Comparison of ENCODE assay signal across 12 mouse cellular contexts in genomic region chr14:102748687-102749086, GRCm38 (mm10).
A peak's percentile ranks its signal among the peaks of the same experiment; 100 is the strongest.
DNase-seq lines count a peak whose midpoint lies in the region; ATAC-seq lines count a peak whose summit lies in the region.
"Had no signal": no experiment of that assay in that cellular context is flagged by ENCODE, and none has a peak within 500 bp of the region (broad histone marks: within the 10 kb centered on the region; RNA-seq: fewer than 3 reads in every experiment).

No protein-coding gene starts in this region.

- DNase-seq in heart, adult 8-10 months (ENCODE audit: low spot score): peak; percentile 13
- DNase-seq in heart, embryonic 10.5 days (ENCODE audit: low spot score): no peak
- DNase-seq in liver: peak; percentile 8
- no peak for DNase-seq in liver, embryonic 11.5 days (ENCODE audit: low spot score)
- DNase-seq in B cell, adult 2 months: no peak

- H3K27me3 ChIP-seq in heart, embryonic 10.5 days (ENCODE audit: insufficient read depth, poor library complexity, severe bottlenecking): no peaks in the 10 kb centered on the region
- no peaks in the 10 kb centered on the region for H3K27me3 ChIP-seq in liver, embryonic 11.5 days (replicated peaks; ENCODE audit: control insufficient read depth, insufficient read depth, low read length)
- no peaks in the 10 kb centered on the region for H3K27me3 ChIP-seq in forebrain, embryonic 15.5 days
- H3K27me3 ChIP-seq: CH12.LX; stomach, embryonic 15.5 days had no signal

- no peak for ATAC-seq in liver, embryonic 11.5 days (replicated peaks; ENCODE audit: low FRiP score)
- peak; percentile 93 for ATAC-seq in common myeloid progenitor, adult 5-6 weeks (replicated peaks; ENCODE audit: low read depth, poor library complexity, severe bottlenecking)
- peak; percentile 87 for ATAC-seq in megakaryocyte, adult 5-6 weeks (ENCODE audit: poor library complexity, severe bottlenecking)
- ATAC-seq in forebrain, embryonic 15.5 days (replicated peaks): no peak
- ATAC-seq: intestine, embryonic 16.5 days had no signal

- no peak overlapping the region for H3K4me3 ChIP-seq in heart, embryonic 10.5 days
- no peak overlapping the region for H3K4me3 ChIP-seq in liver, embryonic 11.5 days (ENCODE audit: low read depth, low read length)
- H3K4me3 ChIP-seq in forebrain, embryonic 15.5 days: no peak overlapping the region
- H3K4me3 ChIP-seq: left cerebral cortex, adult 2 months; stomach, embryonic 15.5 days had no signal

- no peak overlapping the region for H3K9ac ChIP-seq in liver, embryonic 11.5 days (ENCODE audit: low read depth, low read length)
- no peak overlapping the region for H3K9ac ChIP-seq in forebrain, embryonic 15.5 days (replicated peaks)
- H3K9ac ChIP-seq: stomach, embryonic 15.5 days had no signal

- no peaks in the 10 kb centered on the region for H3K4me1 ChIP-seq in heart, embryonic 10.5 days
- no peaks in the 10 kb centered on the region for H3K4me1 ChIP-seq in liver, embryonic 11.5 days (replicated peaks; ENCODE audit: control insufficient read depth, insufficient read depth, low read length)
- H3K4me1 ChIP-seq in forebrain, embryonic 15.5 days: no peaks in the 10 kb centered on the region
- H3K4me1 ChIP-seq: stomach, embryonic 15.5 days had no signal

- H3K27ac ChIP-seq in heart, embryonic 10.5 days: no peak overlapping the region
- no peak overlapping the region for H3K27ac ChIP-seq in liver, embryonic 11.5 days (ENCODE audit: low read depth, low read length)
- no peak overlapping the region for H3K27ac ChIP-seq in forebrain, embryonic 15.5 days (replicated peaks)
- H3K27ac ChIP-seq: left cerebral cortex, adult 2 months; stomach, embryonic 15.5 days had no signal

- no peaks in the 10 kb centered on the region for H3K9me3 ChIP-seq in heart, embryonic 10.5 days
- no peaks in the 10 kb centered on the region for H3K9me3 ChIP-seq in liver, embryonic 11.5 days (ENCODE audit: control insufficient read depth, low read length)
- H3K9me3 ChIP-seq in forebrain, embryonic 15.5 days: no peaks in the 10 kb centered on the region
- H3K9me3 ChIP-seq: stomach, embryonic 15.5 days had no signal

- WGBS in heart, embryonic 10.5 days: 45% methylated on average over 1 of the region's 1 CpGs
- WGBS in liver, embryonic 11.5 days: 24% methylated on average over 1 of the region's 1 CpGs
- WGBS in forebrain, embryonic 15.5 days: 59% methylated on average over 1 of the region's 1 CpGs

- no peaks in the 10 kb centered on the region for H3K36me3 ChIP-seq in heart, embryonic 10.5 days
- no peaks in the 10 kb centered on the region for H3K36me3 ChIP-seq in liver, embryonic 11.5 days (ENCODE audit: control insufficient read depth, insufficient read depth, low read length)
- no peaks in the 10 kb centered on the region for H3K36me3 ChIP-seq in forebrain, embryonic 15.5 days
- H3K36me3 ChIP-seq: stomach, embryonic 15.5 days had no signal

- H3K4me2 ChIP-seq in liver, embryonic 11.5 days: no peak overlapping the region
- no peak overlapping the region for H3K4me2 ChIP-seq in forebrain, embryonic 15.5 days (replicated peaks)
- H3K4me2 ChIP-seq: stomach, embryonic 15.5 days had no signal

Comparison
In these comparisons a context has a peak if more than half of its experiments do, and no peak if none do; other contexts are left out.
1. DNase-seq: peak in heart, adult 8-10 months (single experiment) and liver (single experiment); none in heart, embryonic 10.5 days (single experiment), liver, embryonic 11.5 days (single experiment) and B cell, adult 2 months (0 of 2).
2. ATAC-seq: peak in common myeloid progenitor, adult 5-6 weeks (single experiment) and megakaryocyte, adult 5-6 weeks (single experiment); none in liver, embryonic 11.5 days (single experiment) and forebrain, embryonic 15.5 days (single experiment).